Mouse (Mus musculus) R1 (cell line): ENCODE measurements around the gene Iqch.

ENCODE experiments used
- DNase-seq: peaks from one replicate; pipeline ENCODE4 v3.0.0-alpha.2; 2018; ENCODE audit warnings: low read depth, low spot score

Gene Iqch

DNA sequence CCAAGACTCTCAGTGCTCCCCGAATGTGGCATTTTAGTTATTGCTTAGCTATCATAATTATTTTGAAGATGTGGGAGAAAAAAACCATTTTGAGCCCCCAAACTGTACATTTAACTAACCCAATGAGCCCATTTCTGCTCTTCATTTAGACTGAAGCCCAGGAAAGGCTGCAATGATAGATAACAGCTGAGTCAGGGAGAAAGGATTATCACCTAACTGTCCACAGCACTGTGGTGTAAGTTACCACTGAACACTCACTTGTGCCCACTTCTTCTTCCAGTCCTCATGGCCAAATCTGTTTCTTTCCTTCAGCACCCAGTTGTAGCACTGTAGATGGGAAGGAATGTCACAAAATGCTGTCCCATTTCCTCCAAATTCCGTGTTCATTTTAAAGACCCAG lies 106.5 kb downstream of the Iqch start:
- no peak for DNase-seq

DNA sequence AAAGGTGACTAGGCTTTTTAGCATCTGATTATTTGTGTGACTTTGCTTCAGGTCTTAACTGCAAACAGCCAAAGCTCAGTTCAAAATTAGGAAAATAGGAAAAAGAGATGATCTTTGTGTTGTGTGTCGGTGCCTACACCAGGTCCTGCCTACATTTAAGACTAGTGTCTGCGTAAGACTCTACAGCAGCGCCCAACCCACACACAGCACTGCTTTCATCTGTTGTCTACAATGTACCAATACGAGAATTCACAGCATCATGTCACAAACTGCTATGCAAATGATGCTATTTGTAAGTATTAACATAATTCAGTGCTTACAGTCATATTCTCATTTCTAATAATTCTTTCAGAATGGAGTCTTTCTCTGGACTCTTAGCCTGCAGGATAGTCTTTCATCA lies 108.5 kb downstream of the Iqch start:
- DNase-seq, result no peak

DNA sequence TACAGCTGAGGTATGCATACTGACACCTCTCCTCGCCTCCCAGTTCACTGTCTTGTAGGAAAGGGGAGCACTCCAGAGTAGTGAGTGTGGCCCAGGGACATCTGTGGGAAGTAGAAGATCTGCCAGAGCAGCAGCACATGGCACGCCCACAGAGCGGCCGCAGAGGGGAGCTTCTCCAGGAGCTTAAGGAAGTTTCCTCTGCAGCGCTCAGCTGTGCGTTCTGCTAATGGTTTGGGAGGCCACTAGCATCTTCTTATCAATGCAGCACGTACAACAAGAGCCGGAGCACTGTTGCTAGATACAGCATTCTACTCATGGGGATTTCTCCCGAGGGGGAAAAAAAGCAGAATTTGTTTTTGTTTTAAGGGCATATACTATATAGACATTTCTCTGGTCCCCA lies 110.0 kb downstream of the Iqch start:
- no peak for DNase-seq

DNA sequence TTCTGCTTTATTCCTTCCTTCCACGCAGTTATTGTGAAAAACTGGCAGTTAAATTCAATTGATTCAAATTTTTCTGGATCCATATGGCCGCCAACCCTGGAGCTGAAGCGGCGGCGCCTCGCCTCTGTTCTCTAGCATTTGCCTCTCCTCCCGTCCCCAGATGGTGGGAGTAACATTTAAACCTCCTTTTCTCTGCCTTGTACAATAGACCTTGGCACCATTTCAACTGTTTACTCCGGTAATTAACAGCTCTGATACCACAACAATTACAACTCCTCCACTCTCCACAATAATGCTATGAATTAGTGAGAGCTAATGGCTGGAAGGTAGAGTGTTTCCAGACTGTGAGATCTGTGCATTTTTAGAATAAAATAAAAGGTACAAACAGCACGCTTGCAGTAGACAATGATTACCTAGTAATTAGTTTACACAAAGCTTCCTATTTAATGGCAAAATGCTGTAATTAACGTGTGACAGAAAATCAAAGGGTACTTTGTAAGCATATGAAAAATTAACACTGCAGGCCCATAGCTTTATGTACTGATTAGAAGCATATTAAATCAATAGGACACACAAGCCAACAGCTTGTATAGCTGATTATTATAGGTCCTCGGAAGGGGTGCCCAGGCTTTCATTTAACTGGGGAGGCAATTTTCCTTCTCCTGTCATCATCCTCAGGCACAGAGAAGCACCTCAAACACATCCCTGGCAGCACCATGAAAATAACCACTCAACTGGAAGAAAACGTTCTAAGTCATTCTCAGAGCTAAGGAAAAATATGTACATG lies 111.6 kb downstream of the Iqch start:
- no peak for DNase-seq

DNA sequence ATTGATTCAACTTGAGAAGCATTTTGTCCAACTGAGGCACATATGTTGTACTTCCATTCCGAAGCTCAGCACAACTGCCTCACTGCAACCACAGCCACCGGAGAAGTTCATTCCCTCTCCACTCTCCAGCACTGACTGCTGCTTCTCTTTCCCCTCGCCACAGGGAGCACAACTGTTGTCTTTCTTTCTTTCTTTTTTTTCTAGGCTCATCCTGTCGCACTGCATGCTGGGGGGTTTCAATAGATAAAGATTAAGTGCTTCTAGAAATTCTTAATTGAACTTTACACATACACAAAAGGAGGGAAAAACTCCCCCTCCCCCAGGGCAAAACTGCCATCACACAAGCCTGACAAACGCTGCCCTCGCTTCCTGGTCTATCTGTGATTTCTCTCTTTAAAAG lies 113.1 kb downstream of the Iqch start:
- no peak for DNase-seq

DNA sequence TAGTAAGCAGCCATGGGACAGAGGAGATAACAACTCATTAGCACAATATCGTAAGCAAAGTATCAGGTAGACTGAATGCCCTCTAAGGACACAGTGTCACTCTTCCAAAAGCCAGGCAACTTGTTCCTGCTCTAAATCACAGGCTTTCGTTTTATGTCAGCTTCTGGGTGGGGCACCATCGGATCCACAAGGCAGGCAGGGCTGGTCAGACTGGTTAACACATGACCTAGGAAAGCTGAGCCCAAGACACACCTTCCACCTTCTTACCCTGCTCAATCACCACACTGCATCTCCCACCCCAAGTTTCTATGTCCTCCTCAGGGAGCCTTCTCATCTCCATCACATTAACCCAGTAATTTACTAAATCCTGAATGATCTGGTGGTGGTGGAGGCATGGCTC lies 136.7 kb downstream of the Iqch start:
- no peak for DNase-seq

GRCm38 (mm10) chr9:63462296-63462695 lies 140.0 kb downstream of the Iqch start:
- DNase-seq, result peak; percentile 73

GRCm38 (mm10) chr9:63456401-63456800 lies 145.9 kb downstream of the Iqch start:
- no peak for DNase-seq

GRCm38 (mm10) chr9:63454341-63454740 lies 148.0 kb downstream of the Iqch start:
- DNase-seq, result no peak

GRCm38 (mm10) chr9:63450531-63451030 lies 151.7 kb downstream of the Iqch start:
- no peak for DNase-seq

DNA sequence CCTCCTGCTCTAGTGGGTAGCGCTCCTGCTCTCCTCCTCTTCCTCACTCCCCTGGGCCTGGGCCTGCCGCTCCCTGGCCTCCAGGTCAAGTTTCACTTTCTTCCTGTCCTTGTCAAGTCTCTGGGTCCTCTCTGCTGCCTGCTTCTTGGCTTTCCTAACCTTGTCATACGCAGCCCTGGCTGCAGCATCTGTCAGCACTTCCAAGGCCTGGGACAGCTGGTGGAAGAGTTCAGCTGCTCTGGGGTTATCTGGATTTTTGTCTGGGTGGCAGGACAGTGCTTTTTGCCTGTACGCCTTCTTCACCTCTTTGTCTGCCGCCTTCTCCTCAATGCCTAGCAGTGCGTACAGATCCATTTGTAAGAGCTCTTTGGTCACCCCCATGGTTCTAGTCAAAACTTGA lies 158.6 kb downstream of the Iqch start:
- DNase-seq, result no peak

GRCm38 (mm10) chr9:63430652-63431051 lies 171.6 kb downstream of the Iqch start:
- no peak for DNase-seq

GRCm38 (mm10) chr9:63421096-63421736 lies 181.1 kb downstream of the Iqch start:
- peak; percentile 26 for DNase-seq

- peak; percentile 66 for DNase-seq
Measured at GRCm38 (mm10) chr9:63420396-63420795, 181.9 kb downstream of the Iqch start.

DNA sequence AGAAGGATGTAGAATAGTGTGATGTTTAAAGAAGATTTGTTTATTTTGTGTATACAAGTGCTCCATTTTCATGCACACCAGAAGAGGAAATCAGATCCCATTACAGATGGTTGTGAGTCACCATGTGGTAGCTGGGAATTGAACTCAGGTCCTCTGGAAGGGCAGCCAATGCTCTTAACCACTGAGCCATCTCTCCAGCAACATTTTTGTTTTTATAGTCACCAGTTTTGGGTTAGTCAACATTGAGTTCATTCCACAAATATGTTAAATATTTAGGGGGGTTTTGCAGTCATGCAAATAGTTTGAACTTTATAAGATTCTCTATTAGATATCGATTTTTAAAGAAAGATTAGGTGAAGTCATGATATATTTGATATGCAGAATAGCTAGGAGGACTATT lies 202.1 kb downstream of the Iqch start:
- no peak for DNase-seq

- no peak for DNase-seq
Measured at GRCm38 (mm10) chr9:63399463-63399815, 202.9 kb downstream of the Iqch start.

DNA sequence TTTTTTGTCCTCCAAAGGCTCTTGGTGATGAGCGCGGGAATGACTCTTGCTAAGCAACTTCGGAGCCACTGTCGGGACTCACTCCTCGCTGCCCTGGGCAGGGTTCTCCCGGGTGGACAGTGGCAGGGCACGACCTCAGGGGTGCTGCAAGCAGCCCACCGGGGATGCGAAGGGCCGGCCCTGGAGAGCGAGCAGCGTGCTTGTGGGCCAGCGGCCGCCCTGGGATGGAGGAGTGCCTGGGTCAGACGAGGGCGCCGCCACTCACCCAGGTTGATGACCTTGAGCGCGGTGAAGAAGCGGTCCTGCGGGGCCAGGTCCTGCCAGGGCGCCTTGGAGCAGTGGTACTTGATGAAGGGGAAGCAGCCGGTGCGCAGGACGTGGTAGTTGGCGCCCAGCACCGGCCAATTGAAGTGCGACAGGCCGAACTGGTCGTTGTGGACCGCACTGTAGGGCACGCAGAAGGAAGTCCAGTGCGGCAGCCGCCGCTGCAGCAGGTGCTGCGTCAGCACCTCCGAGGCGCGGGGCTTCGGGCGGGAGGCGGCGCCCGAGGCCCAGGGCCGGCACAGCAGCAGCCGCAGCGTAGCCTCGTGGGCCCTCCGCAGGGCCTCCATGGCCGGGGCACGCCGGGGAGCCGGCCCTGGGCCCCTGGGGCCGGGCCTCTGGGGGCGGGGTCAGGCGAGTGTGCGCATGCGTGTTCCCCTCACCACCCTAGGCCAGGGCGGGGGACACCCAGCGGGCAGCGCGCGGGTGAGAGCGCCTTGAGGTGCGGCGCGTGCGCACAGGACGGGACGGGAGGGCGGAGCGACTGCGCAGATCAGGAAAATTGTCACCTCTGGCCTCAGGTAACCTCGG lies 203.5 kb downstream of the Iqch start, which contains the start of gene 2300009A05Rik:
Gene 2300009A05Rik (minus strand): TSS at position 636 of the 852 bp plus-strand sequence.
- peak; percentile 76 for DNase-seq

- DNase-seq, result no peak
Measured at GRCm38 (mm10) chr9:63395612-63396011, 206.7 kb downstream of the Iqch start.

- DNase-seq, result no peak
Measured at GRCm38 (mm10) chr9:63391307-63391706, 211.0 kb downstream of the Iqch start.

DNA sequence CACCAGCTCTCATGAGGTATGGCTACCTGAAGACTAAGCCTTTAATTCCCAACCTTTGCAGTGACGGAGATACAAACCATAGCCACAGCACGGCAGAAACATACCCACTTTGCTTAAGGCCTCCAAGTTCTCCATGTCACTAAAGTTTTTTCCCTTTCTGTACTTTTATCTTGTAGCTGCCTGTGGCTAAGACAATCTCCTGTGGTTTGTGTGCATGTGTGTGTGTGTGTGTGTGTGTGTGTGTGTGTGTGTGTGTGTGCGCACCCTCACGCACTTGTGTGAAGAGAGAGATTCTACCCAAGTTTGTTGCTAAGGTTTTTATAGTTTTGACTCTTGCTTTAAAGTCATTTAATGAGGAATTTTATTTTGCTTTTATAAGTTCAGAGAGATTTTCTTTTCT lies 219.5 kb downstream of the Iqch start:
- no peak for DNase-seq

- no peak for DNase-seq
Measured at GRCm38 (mm10) chr9:63380326-63380725, 222.0 kb downstream of the Iqch start.

DNA sequence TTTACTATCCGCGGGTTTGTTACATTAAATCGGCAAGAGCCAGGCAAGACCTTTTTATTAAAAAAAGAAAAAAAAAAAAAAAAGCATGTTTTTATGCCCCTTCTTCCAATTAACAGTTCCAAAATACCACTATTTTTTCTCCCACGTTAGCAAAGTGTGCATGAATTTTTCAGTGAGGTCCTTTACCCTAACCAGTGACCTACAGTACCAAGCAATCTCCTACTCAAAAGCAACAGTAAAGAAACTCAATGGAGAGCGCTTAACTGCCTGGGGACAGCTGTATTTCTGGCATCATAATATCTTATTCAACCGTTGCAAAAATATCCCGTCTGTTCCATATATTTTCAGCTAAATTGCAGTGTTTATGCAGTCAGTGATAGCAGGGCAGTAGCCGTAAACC lies 224.1 kb downstream of the Iqch start:
- no peak for DNase-seq
